Mouse (Mus musculus): ENCODE data around the gene Naa25. TPM values are rescaled to one million over a fixed set of nuclear protein-coding genes. Genes with fewer than 3 reads are reported as not detected.

Naa25 gene
- polyA plus RNA-seq, 1 experiment from 2014 or later, result 14.3 TPM

DNA sequence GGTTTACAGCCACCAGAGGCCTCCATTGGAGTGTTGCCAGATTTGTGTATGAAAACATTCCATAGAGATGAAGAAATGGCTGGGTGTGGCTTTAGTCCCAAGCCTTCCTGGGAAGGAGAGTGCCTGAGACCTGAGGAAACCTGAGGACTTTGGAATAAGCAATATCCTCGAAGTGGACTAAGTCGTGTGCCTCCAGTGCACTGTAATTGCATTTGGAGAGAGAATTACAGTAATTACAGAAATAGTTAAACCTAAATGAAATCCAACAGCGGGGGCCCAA is 56.7 kb downstream of the Naa25 start:
- DNase-seq (ENCODE audit: low spot score) (peak; percentile 88), ATAC-seq (no peak)

DNA sequence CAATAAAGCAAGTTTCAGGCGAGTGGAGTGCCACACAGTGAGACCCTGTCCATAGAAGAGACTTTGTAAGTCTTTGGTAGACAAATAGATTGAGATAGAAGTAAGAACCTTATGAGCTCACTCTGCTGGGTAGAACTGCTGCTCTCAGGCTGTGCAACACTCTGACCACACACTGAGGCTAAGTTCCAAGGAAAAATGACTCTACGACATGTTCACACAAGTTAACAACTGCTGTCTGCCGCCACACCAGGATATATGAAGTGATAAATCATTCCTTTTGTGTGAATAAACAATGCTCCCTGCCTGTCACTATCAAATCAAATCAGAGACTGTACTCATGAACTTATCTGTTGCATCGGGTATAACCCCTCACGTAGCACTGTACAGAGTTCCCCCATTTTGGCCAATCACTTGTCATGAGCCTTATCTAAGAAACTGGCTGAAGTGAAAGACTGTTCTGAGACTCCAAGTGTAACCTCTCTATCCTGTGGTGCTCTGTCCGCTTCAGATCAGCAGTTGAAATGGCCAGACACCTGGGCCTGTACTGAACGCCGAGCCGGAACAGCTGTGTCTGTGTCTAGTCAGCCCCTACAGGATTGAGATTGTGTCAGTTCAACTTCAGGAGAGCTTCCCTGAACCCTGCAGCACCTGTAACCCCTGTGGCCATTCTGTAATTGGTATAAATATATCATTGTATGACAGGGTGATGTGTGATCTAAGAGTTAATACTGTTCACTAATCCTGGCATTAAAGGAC is 58.0 kb downstream of the Naa25 start:
- 52% methylated on average over 9 of the region's 9 CpGs for WGBS
- H3K36me3 ChIP-seq (ENCODE audit: insufficient read depth, low read length), result no peaks in the 10 kb centered on the region
- peaks cover 16% of the 10 kb centered on the region for H3K4me1 ChIP-seq (ENCODE audit: insufficient read depth, low read depth, low read length)
- H3K4me3 ChIP-seq (ENCODE audit: low read depth, low read length), result no peak overlapping the region
- no peak overlapping the region for H3K4me2 ChIP-seq (replicated peaks; ENCODE audit: low read depth, low read length)
- no peak for DNase-seq (ENCODE audit: low spot score)
- H3K9me3 ChIP-seq (ENCODE audit: low read length), result no peaks in the 10 kb centered on the region
- H3K27ac ChIP-seq (ENCODE audit: low read length), result no peak overlapping the region
- no peak for ATAC-seq
- no peak for TF ChIP-seq CTCF (IDR thresholded peaks at IDR 0.05)
- TF ChIP-seq EP300 (IDR thresholded peaks at IDR 0.05), result no peak
- no peak overlapping the region for H3K9ac ChIP-seq (replicated peaks; ENCODE audit: low read depth)
- no peaks in the 10 kb centered on the region for H3K27me3 ChIP-seq (replicated peaks; ENCODE audit: insufficient read depth, low read length)

More for the DNA sequence above, 56.7 kb downstream of the Naa25 start:
- peak overlapping the region; percentile 96 for H3K27ac ChIP-seq (ENCODE audit: low read length)
- 47% methylated on average over 3 of the region's 3 CpGs for WGBS
- H3K9me3 ChIP-seq (ENCODE audit: low read length), result no peaks in the 10 kb centered on the region
- no peak overlapping the region for H3K4me2 ChIP-seq (replicated peaks; ENCODE audit: low read depth, low read length)
- H3K4me3 ChIP-seq (ENCODE audit: low read depth, low read length), result no peak overlapping the region
- no peaks in the 10 kb centered on the region for H3K27me3 ChIP-seq (replicated peaks; ENCODE audit: insufficient read depth, low read length)
- TF ChIP-seq CTCF (IDR thresholded peaks at IDR 0.05), result no peak
- 0 out of 2 replicates have a peak, but pooled peaks have one; percentile 35 for TF ChIP-seq EP300 (IDR thresholded peaks at IDR 0.05)
- H3K4me1 ChIP-seq (ENCODE audit: insufficient read depth, low read depth, low read length), result peaks cover 16% of the 10 kb centered on the region
- H3K36me3 ChIP-seq (ENCODE audit: insufficient read depth, low read length), result 0 out of 2 replicates have a peak, but pooled peaks cover under 1% of the 10 kb centered on the region
- no peak overlapping the region for H3K9ac ChIP-seq (replicated peaks; ENCODE audit: low read depth)

DNA sequence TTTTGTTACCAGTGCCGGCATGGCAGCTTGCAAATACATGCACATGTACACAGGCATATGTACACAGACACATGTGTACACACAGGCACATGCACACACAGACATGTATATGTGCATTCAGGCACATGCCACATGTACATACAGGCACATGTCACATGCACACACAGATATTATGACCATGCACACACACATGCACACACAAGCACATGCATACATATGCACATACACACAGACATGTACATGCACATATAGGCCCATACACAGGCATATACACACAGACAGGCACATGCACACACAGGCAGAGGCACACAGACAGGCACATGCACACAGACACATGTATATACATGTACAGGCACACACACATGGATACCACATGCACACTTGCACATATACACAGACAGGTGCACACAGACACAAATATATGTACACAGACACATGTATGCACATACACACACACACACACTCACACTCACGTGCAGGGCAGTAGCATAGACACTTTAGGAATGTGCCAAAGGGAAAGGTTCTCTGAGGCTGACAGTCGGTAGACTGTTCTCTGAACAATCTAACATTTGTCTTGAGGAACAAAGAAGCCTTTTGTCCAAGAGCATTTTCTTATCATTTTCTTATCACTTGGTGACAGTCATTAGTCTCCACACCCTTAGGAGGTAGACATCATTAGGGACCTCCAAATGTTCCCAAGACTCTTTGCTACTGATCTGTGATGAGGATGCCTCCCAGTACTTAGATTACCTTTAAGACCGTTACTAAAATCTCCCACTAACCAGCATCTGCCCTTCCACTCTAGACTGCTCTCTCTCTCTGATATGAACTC is 63.8 kb downstream of the Naa25 start:
- Histone ChIP-seq H3K9me3 (ENCODE audit: low read length) (no peaks in the 10 kb centered on the region), H3K4me3 (ENCODE audit: low read depth, low read length) (no peak overlapping the region), H3K4me2 (replicated peaks; ENCODE audit: low read depth, low read length) (no peak overlapping the region), H3K27me3 (replicated peaks; ENCODE audit: insufficient read depth, low read length) (no peaks in the 10 kb centered on the region), H3K9ac (replicated peaks; ENCODE audit: low read depth) (no peak overlapping the region), H3K4me1 (ENCODE audit: insufficient read depth, low read depth, low read length) (no peaks in the 10 kb centered on the region), H3K27ac (ENCODE audit: low read length) (no peak overlapping the region), H3K36me3 (ENCODE audit: insufficient read depth, low read length) (no peaks in the 10 kb centered on the region)
- WGBS, result 33% methylated on average over 4 of the region's 4 CpGs
- TF ChIP-seq CTCF (IDR thresholded peaks at IDR 0.05), result no peak
- no peak for TF ChIP-seq EP300 (IDR thresholded peaks at IDR 0.05)
- ATAC-seq, result no peak
- DNase-seq (ENCODE audit: low spot score), result no peak

DNA sequence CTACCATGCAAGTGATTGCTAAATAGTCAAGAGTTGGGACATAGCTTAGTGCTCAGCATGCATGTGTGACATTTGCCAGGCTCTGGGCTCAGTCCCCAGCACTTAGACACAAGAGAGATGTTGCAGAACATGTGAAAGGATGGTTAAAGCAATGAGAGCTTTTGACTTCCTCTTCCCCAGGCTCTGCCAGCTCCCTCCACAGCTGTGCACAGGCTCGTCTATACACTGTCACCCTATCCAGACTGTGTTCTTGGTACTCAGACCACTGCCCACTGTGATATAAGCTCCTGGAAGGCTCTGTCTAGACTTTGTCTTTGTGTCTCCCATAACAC is 64.4 kb downstream of the Naa25 start:
- H3K9ac ChIP-seq (replicated peaks; ENCODE audit: low read depth), result no peak overlapping the region
- H3K4me2 ChIP-seq (replicated peaks; ENCODE audit: low read depth, low read length), result no peak overlapping the region
- 26% methylated on average over 1 of the region's 1 CpGs for WGBS
- H3K27ac ChIP-seq (ENCODE audit: low read length), result no peak overlapping the region
- H3K36me3 ChIP-seq (ENCODE audit: insufficient read depth, low read length), result no peaks in the 10 kb centered on the region
- ATAC-seq (no peak), DNase-seq (ENCODE audit: low spot score) (peak; percentile 37)
- no peaks in the 10 kb centered on the region for H3K27me3 ChIP-seq (replicated peaks; ENCODE audit: insufficient read depth, low read length)
- TF ChIP-seq EP300 (IDR thresholded peaks at IDR 0.05), result no peak
- TF ChIP-seq CTCF (IDR thresholded peaks at IDR 0.05), result no peak
- no peak overlapping the region for H3K4me3 ChIP-seq (ENCODE audit: low read depth, low read length)
- no peaks in the 10 kb centered on the region for H3K9me3 ChIP-seq (ENCODE audit: low read length)
- no peaks in the 10 kb centered on the region for H3K4me1 ChIP-seq (ENCODE audit: insufficient read depth, low read depth, low read length)

DNA sequence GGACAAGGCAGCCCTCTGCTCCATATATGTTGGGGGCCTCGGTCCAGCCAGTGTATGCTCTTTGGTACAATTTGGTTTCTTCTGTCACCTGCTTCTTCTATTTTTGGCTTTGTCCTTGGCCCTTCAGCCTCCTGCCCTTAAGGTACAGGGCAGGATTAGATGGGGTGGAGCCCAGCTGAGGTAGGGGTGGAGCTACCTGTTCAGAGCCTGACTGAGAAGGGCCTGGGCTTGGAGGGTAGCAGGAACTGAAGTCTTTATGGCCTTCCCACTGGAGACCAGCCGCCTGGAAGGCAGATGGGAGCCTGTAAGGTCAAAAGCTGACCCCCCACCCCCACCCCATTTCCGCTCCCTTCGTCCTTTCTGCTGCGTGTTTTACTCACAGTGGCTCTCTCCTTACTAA is 65.2 kb downstream of the Naa25 start:
- peak overlapping the region; percentile 15; the same call in 1 of the 2 replicates for H3K4me2 ChIP-seq (replicated peaks; ENCODE audit: low read depth, low read length)
- peak overlapping the region; percentile 70 for H3K27ac ChIP-seq (ENCODE audit: low read length)
- no peaks in the 10 kb centered on the region for H3K4me1 ChIP-seq (ENCODE audit: insufficient read depth, low read depth, low read length)
- no peaks in the 10 kb centered on the region for H3K27me3 ChIP-seq (replicated peaks; ENCODE audit: insufficient read depth, low read length)
- no peaks in the 10 kb centered on the region for H3K36me3 ChIP-seq (ENCODE audit: insufficient read depth, low read length)
- H3K9ac ChIP-seq (replicated peaks; ENCODE audit: low read depth), result no peak overlapping the region
- TF ChIP-seq EP300 (IDR thresholded peaks at IDR 0.05) (no peak), CTCF (IDR thresholded peaks at IDR 0.05) (no peak)
- WGBS, result 40% methylated on average over 5 of the region's 5 CpGs
- H3K4me3 ChIP-seq (ENCODE audit: low read depth, low read length), result no peak overlapping the region
- no peaks in the 10 kb centered on the region for H3K9me3 ChIP-seq (ENCODE audit: low read length)
- ATAC-seq (peak; percentile 90), DNase-seq (ENCODE audit: low spot score) (peak; percentile 75)

DNA sequence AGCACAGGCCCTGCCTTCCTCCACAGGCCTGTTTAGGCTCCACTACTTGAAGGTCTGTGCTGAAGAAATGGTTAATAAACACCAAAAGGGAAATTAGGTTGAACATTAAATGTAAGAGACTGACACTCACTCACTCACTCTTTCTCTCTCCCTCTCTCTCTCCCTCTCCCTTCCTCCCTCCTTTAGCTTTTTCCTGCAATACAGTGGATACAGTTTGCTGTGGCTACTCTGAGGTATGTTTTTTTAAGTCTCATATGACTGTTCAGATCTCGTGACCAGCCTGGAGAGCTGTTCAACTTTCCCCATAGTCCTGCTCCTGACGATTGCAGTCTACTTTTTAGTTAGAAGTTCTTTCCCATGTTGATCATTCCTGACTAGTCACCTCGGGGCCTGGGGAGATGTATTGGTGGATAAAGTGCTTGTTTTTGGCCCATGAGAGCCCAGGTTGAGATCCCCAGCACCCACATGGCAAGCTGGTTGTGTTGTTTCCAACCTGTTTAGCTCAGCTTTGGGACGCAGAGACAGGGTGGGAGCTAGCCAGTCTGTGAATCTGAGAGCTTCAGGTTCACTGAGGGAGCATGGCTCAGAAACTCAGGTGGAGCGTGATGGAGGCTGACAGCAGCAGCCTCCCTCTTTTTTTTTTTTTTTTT is 66.0 kb downstream of the Naa25 start:
- peak overlapping the region; percentile 70 for H3K27ac ChIP-seq (ENCODE audit: low read length)
- ATAC-seq (peak; percentile 74), DNase-seq (ENCODE audit: low spot score) (peak; percentile 68)
- no peak overlapping the region for H3K4me3 ChIP-seq (ENCODE audit: low read depth, low read length)
- WGBS, result 41% methylated on average over 5 of the region's 5 CpGs
- H3K27me3 ChIP-seq (replicated peaks; ENCODE audit: insufficient read depth, low read length), result no peaks in the 10 kb centered on the region
- no peaks in the 10 kb centered on the region for H3K9me3 ChIP-seq (ENCODE audit: low read length)
- H3K4me2 ChIP-seq (replicated peaks; ENCODE audit: low read depth, low read length), result peak overlapping the region; percentile 15; the same call in 1 of the 2 replicates
- no peaks in the 10 kb centered on the region for H3K36me3 ChIP-seq (ENCODE audit: insufficient read depth, low read length)
- H3K4me1 ChIP-seq (ENCODE audit: insufficient read depth, low read depth, low read length), result no peaks in the 10 kb centered on the region
- 0 out of 2 replicates have a peak, but pooled peaks have one; percentile 8 for TF ChIP-seq EP300 (IDR thresholded peaks at IDR 0.05)
- TF ChIP-seq CTCF (IDR thresholded peaks at IDR 0.05), result no peak
- H3K9ac ChIP-seq (replicated peaks; ENCODE audit: low read depth), result no peak overlapping the region
